Mouse (Mus musculus) brain, embryonic 14.5 days (tissue): ENCODE results near the gene Slmap.

Experiments used
- CTCF ChIP-seq: fragments of 200-500 bp; IDR thresholded peaks from 2 replicates; pipeline ENCODE4 v1.5.1; 2012; ENCODE audit warnings: inconsistent platforms, mild to moderate bottlenecking, moderate library complexity, borderline replicate concordance; ENCODE audit not compliant: insufficient read depth, insufficient read length; ENCODE audit errors: extremely low read depth
- POLR2A ChIP-seq: fragments of 200-500 bp; IDR thresholded peaks from 2 replicates; pipeline ENCODE4 v1.6.1; 2012; ENCODE audit warnings: mild to moderate bottlenecking, inconsistent platforms, borderline replicate concordance; ENCODE audit not compliant: poor library complexity, insufficient read depth, insufficient read length, severe bottlenecking; ENCODE audit errors: extremely low read depth

GRCm38 (mm10) chr14:26508150-26508549, 26.6 kb downstream of the Slmap start:
- TF ChIP-seq POLR2A: no peak
- no peak for TF ChIP-seq CTCF
